Mouse (Mus musculus) limb, embryonic 15.5 days (tissue): ENCODE data around the gene Gns. TPM values are rescaled to one million over a fixed set of nuclear protein-coding genes. Genes with fewer than 3 reads are reported as not detected.
A peak's percentile ranks its signal among the peaks of the same experiment; 100 is the strongest.

Source experiments
- ATAC-seq: fragments of 200-750 bp; cut with Nextera tagmentation; 2 replicates; pipeline ENCODE4 v1.8.0; 2017; ENCODE audit warnings: low read depth, moderate TSS enrichment; ENCODE audit not compliant: insufficient number of reproducible peaks, low FRiP score, low TSS enrichment
- H3K27ac ChIP-seq: fragments of 300-500 bp; sonication (generic); 2 replicates; pipeline ENCODE4 v1.5.1; 2015; ENCODE audit warnings: moderate library complexity, mild to moderate bottlenecking, inconsistent platforms
- H3K27me3 ChIP-seq: fragments of 300-500 bp; sonication (generic); 2 replicates; pipeline ENCODE4 v1.6.1; 2015; ENCODE audit warnings: inconsistent platforms
- H3K36me3 ChIP-seq: fragments of 300-500 bp; sonication (generic); 2 replicates; pipeline ENCODE4 v1.6.1; 2015; ENCODE audit warnings: inconsistent platforms
- H3K4me1 ChIP-seq: fragments of 300-500 bp; sonication (generic); 2 replicates; pipeline ENCODE4 v1.6.1; 2015; ENCODE audit warnings: inconsistent platforms
- H3K4me2 ChIP-seq: fragments of 300-500 bp; sonication (generic); 2 replicates; pipeline ENCODE4 v1.6.1; 2015; ENCODE audit warnings: mild to moderate bottlenecking, inconsistent platforms
- H3K4me3 ChIP-seq: fragments of 300-500 bp; sonication (generic); 2 replicates; pipeline ENCODE4 v1.5.1; 2015; ENCODE audit warnings: mild to moderate bottlenecking, inconsistent platforms
- H3K9ac ChIP-seq: fragments of 300-500 bp; sonication (generic); 2 replicates; pipeline ENCODE4 v1.6.1; 2015; ENCODE audit warnings: inconsistent platforms
- H3K9me3 ChIP-seq: fragments of 300-500 bp; sonication (generic); 2 replicates; pipeline ENCODE4 v1.6.1; 2016; ENCODE audit warnings: inconsistent platforms
- WGBS: fragments of 180-500 bp; shearing (Covaris S2); methylation state at CpG from one replicate; pipeline ENCODE4 v1.1.7; 2015; 5-methylcytosine and 5-hydroxymethylcytosine counted together
- polyA plus RNA-seq: library from polyadenylated mRNA; unstranded; fragments of >200 nt; fragmentation: Nextera tagmentation; extraction: Ambion mirVana; gene quantifications from 2 replicates; pipeline ENCODE4 v1.2.1, GENCODE M21; 2015

Gene Gns
- polyA plus RNA-seq, 1 experiment from 2014 or later, result 47.6 TPM

GRCm38 (mm10) chr10:121390602-121391001, 25.7 kb downstream of the Gns start:
- Histone ChIP-seq H3K27me3 (no peaks in the 10 kb centered on the region), H3K27ac (no peak overlapping the region), H3K4me3 (no peak overlapping the region), H3K4me1 (0 out of 2 replicates have a peak, but pooled peaks cover 3% of the 10 kb centered on the region), H3K9me3 (no peaks in the 10 kb centered on the region), H3K9ac (no peak overlapping the region), H3K36me3 (peaks cover 94% of the 10 kb centered on the region), H3K4me2 (no peak overlapping the region)
- 74% methylated on average over 10 of the region's 10 CpGs for WGBS
- ATAC-seq, result no peak

GRCm38 (mm10) chr10:121391901-121392300, 27.0 kb downstream of the Gns start:
- 0 out of 2 replicates have a peak, but pooled peaks cover 3% of the 10 kb centered on the region for H3K4me1 ChIP-seq
- 93% methylated on average over 8 of the region's 8 CpGs for WGBS
- H3K4me3 ChIP-seq, result no peak overlapping the region
- H3K27me3 ChIP-seq, result no peaks in the 10 kb centered on the region
- ATAC-seq, result no peak
- H3K9me3 ChIP-seq, result no peaks in the 10 kb centered on the region
- no peak overlapping the region for H3K27ac ChIP-seq
- no peak overlapping the region for H3K9ac ChIP-seq
- peaks cover 99% of the 10 kb centered on the region for H3K36me3 ChIP-seq
- no peak overlapping the region for H3K4me2 ChIP-seq

DNA sequence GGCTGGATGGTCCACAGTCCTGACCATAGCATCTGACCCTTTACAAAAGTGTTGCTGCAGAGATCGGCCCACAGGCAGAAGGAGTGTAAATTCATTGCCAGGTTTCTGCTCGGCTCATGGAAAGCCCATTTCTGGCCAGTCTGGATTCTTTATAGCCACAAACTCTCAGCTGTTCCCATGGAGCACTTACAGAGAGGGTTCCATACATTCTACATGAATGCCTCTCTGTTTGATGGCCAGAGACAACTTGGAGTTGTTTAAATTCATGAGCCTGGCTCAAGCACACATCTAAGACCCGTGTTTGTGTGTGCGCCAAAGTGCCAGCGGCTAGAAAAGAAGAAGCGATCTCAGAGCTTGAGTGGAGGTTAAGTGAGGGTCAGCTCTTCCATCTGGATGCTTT, 29.4 kb downstream of the Gns start:
- ATAC-seq, result no peak
- 55% methylated on average over 6 of the region's 6 CpGs for WGBS
- peaks cover 78% of the 10 kb centered on the region for H3K36me3 ChIP-seq
- no peak overlapping the region for H3K4me2 ChIP-seq
- H3K9ac ChIP-seq, result no peak overlapping the region
- H3K9me3 ChIP-seq, result no peaks in the 10 kb centered on the region
- H3K27me3 ChIP-seq, result no peaks in the 10 kb centered on the region
- H3K27ac ChIP-seq, result peak overlapping the region; percentile 38
- no peak overlapping the region for H3K4me3 ChIP-seq
- 0 out of 2 replicates have a peak, but pooled peaks cover 3% of the 10 kb centered on the region for H3K4me1 ChIP-seq

GRCm38 (mm10) chr10:121394789-121395325, 30.0 kb downstream of the Gns start:
- Histone ChIP-seq H3K4me3 (no peak overlapping the region), H3K27me3 (no peaks in the 10 kb centered on the region), H3K4me1 (0 out of 2 replicates have a peak, but pooled peaks cover 5% of the 10 kb centered on the region), H3K36me3 (peaks cover 72% of the 10 kb centered on the region), H3K9ac (no peak overlapping the region), H3K9me3 (no peaks in the 10 kb centered on the region), H3K4me2 (no peak overlapping the region), H3K27ac (peak overlapping the region; percentile 38)
- WGBS, result 71% methylated on average over 18 of the region's 18 CpGs
- no peak for ATAC-seq

DNA sequence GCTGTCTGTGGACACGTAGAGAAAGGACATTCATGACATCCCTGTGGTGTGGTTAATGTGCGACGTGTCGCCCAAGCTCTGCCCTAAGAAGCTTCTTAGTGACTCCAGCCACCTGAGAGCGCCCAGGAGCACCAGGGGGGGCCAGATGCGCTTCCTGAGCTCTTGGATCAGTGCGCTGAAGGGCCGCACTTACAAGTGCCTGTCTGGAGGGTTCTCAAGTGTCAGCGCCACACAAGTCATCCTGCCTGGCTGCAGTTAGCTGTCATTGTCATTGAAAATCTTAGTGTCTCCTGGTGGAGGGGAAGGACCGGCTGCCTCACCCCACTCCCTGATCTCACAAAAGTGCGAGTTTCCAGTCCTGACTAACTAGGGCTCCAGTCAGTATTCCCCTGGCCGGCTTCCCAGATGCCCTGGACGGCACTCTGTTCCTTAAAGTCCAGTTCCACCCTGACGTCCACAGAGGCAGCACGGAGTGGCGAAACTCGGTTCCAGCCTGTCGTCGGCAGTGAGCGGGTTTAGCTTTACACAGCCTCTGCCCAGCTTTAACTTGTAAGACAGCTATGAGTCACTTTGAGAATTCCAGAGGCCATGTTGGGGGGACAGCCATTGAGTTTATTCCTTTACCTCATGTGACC, 30.8 kb downstream of the Gns start:
- no peak for ATAC-seq
- no peak overlapping the region for H3K4me2 ChIP-seq
- H3K27me3 ChIP-seq, result no peaks in the 10 kb centered on the region
- no peak overlapping the region for H3K27ac ChIP-seq
- 0 out of 2 replicates have a peak, but pooled peaks cover 5% of the 10 kb centered on the region for H3K4me1 ChIP-seq
- WGBS, result 84% methylated on average over 20 of the region's 20 CpGs
- peaks cover 64% of the 10 kb centered on the region for H3K36me3 ChIP-seq
- H3K4me3 ChIP-seq, result no peak overlapping the region
- no peaks in the 10 kb centered on the region for H3K9me3 ChIP-seq
- H3K9ac ChIP-seq, result no peak overlapping the region

- H3K27ac ChIP-seq, result no peak overlapping the region
- H3K27me3 ChIP-seq, result no peaks in the 10 kb centered on the region
- WGBS, result 86% methylated on average over 7 of the region's 7 CpGs
- no peak overlapping the region for H3K4me3 ChIP-seq
- no peak overlapping the region for H3K4me2 ChIP-seq
- H3K36me3 ChIP-seq, result peaks cover 35% of the 10 kb centered on the region
- ATAC-seq, result no peak
- no peak overlapping the region for H3K9ac ChIP-seq
- no peaks in the 10 kb centered on the region for H3K9me3 ChIP-seq
- 0 out of 2 replicates have a peak, but pooled peaks cover 5% of the 10 kb centered on the region for H3K4me1 ChIP-seq
Measured at GRCm38 (mm10) chr10:121398599-121398998, 33.7 kb downstream of the Gns start.

DNA sequence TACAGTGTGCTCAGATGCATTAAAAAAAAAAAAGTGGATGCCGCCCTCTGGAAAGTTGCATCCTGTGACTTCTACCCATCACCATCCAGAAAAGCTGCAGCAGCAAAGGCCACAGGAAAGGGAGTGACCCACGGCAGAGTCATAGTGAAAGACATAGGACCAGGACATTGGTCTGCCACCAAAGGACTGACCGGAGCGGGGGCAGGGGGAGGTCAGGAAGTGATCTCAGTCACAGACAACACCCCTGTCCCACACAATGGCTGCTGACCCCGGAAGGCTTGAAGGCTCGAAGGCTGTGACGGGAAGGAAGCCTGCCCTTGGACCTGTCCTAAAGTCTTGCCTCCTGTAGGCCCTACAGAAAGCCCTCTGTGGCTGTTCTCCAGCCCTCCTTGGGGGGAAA, 36.1 kb downstream of the Gns start:
- 84% methylated on average over 7 of the region's 7 CpGs for WGBS
- 0 out of 2 replicates have a peak, but pooled peaks cover 2% of the 10 kb centered on the region for H3K4me1 ChIP-seq
- no peak overlapping the region for H3K4me3 ChIP-seq
- ATAC-seq, result no peak
- no peak overlapping the region for H3K4me2 ChIP-seq
- H3K27ac ChIP-seq, result no peak overlapping the region
- no peaks in the 10 kb centered on the region for H3K9me3 ChIP-seq
- no peaks in the 10 kb centered on the region for H3K27me3 ChIP-seq
- peaks cover 12% of the 10 kb centered on the region for H3K36me3 ChIP-seq
- no peak overlapping the region for H3K9ac ChIP-seq

GRCm38 (mm10) chr10:121403104-121403503, 38.2 kb downstream of the Gns start:
- no peak for ATAC-seq
- H3K27ac ChIP-seq, result no peak overlapping the region

DNA sequence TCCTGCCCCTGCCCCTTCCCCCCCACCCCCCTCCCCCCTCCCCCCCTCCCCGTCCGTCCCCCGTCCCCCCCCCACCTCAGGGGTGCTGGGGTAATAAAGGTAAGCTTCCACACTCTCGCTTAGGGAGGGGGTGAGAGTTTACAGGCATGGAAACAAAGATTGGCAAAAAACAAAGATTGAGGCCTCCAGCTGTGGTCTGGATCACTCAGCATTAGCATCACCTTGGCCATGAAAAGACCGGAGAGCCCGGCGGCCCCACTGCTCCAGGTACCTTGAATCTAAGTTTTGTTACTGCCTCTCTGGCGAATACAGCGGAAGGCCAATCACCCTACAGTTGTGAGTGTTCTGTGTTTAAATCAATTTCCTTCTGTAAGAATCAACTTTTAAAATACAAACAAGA, 39.1 kb downstream of the Gns start:
- no peak for ATAC-seq
- 53% methylated on average over 6 of the region's 9 CpGs for WGBS
- no peak overlapping the region for H3K4me3 ChIP-seq

More at GRCm38 (mm10) chr10:121403104-121403503, 38.2 kb downstream of the Gns start:
- Histone ChIP-seq H3K4me3 (no peak overlapping the region), H3K4me2 (no peak overlapping the region), H3K27me3 (no peaks in the 10 kb centered on the region), H3K9me3 (no peaks in the 10 kb centered on the region), H3K4me1 (0 out of 2 replicates have a peak, but pooled peaks cover 2% of the 10 kb centered on the region), H3K36me3 (no peaks in the 10 kb centered on the region), H3K9ac (no peak overlapping the region)
- 56% methylated on average over 9 of the region's 9 CpGs for WGBS

GRCm38 (mm10) chr10:121409717-121410116, 44.8 kb downstream of the Gns start:
- 64% methylated on average over 7 of the region's 7 CpGs for WGBS
- no peak overlapping the region for H3K27ac ChIP-seq
- ATAC-seq, result no peak

More for the DNA sequence above, 39.1 kb downstream of the Gns start:
- 0 out of 2 replicates have a peak, but pooled peaks cover 2% of the 10 kb centered on the region for H3K4me1 ChIP-seq
- H3K27ac ChIP-seq, result no peak overlapping the region
- no peak overlapping the region for H3K4me2 ChIP-seq
- no peak overlapping the region for H3K9ac ChIP-seq
- no peaks in the 10 kb centered on the region for H3K27me3 ChIP-seq
- no peaks in the 10 kb centered on the region for H3K9me3 ChIP-seq
- no peaks in the 10 kb centered on the region for H3K36me3 ChIP-seq

GRCm38 (mm10) chr10:121411721-121412455, 47.0 kb downstream of the Gns start:
- Histone ChIP-seq H3K9ac (no peak overlapping the region), H3K9me3 (no peaks in the 10 kb centered on the region), H3K4me1 (0 out of 2 replicates have a peak, but pooled peaks cover 5% of the 10 kb centered on the region), H3K36me3 (peaks cover 48% of the 10 kb centered on the region), H3K27ac (no peak overlapping the region; the same call in 1 of the 2 replicates), H3K4me2 (no peak overlapping the region), H3K27me3 (no peaks in the 10 kb centered on the region), H3K4me3 (no peak overlapping the region)
- WGBS, result 83% methylated on average over 11 of the region's 11 CpGs
- ATAC-seq, result no peak

More at GRCm38 (mm10) chr10:121409717-121410116, 44.8 kb downstream of the Gns start:
- Histone ChIP-seq H3K9ac (no peak overlapping the region), H3K9me3 (no peaks in the 10 kb centered on the region), H3K4me1 (no peaks in the 10 kb centered on the region), H3K27me3 (no peaks in the 10 kb centered on the region), H3K4me3 (no peak overlapping the region), H3K36me3 (peaks cover 36% of the 10 kb centered on the region), H3K4me2 (no peak overlapping the region)

DNA sequence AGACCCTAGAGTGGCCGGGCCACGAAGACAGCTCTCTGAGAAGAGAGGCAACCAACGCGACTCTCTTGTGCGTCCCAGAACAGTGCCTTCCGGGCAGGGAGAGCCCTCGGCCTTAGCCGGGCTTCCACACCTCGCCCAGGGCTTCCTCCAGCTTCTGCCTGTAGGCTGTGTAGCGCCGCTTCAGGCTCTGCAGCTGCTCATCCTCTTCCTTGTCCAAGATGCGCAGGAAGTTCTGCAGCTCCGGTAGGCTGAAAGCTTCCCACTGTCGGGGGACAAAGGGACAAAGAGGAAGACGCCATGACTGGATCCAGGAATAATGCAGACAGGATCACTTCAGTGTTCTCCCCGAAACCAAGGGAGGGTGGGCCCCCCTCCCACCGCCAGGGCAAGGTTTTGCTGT, 47.9 kb downstream of the Gns start:
- no peak overlapping the region for H3K4me3 ChIP-seq
- H3K9me3 ChIP-seq, result no peaks in the 10 kb centered on the region
- no peak overlapping the region for H3K4me2 ChIP-seq
- no peaks in the 10 kb centered on the region for H3K27me3 ChIP-seq
- H3K9ac ChIP-seq, result no peak overlapping the region
- ATAC-seq, result no peak
- H3K4me1 ChIP-seq, result 0 out of 2 replicates have a peak, but pooled peaks cover 5% of the 10 kb centered on the region
- H3K36me3 ChIP-seq, result peaks cover 48% of the 10 kb centered on the region
- 87% methylated on average over 17 of the region's 17 CpGs for WGBS
- peak overlapping the region; percentile 27; the same call in 1 of the 2 replicates for H3K27ac ChIP-seq
